Mouse (Mus musculus) heart, postnatal 10 days (tissue): Measurements from ENCODE around the gene Spsb1. TPM values are rescaled to one million over a fixed set of nuclear protein-coding genes. Genes with fewer than 3 reads are reported as not detected.

Source experiments
- DNase-seq, 2 experiments: peaks; one replicate each; pipeline ENCODE4 v3.0.0; 2021
- intact Hi-C: fragments of 180-260 bp; cut with DNase I; formaldehyde crosslinking; loops from one replicate; pipeline ENCODE4 v1.15.1; 2025
- total RNA-seq, 2 experiments: library from RNA; stranded (reverse); gene quantifications; 2 replicates each; pipeline ENCODE4 v1.2.3; 2021

Gene Spsb1
- total RNA-seq, 2 experiments from 2014 or later, result 34.3 to 56.2 TPM

- DNase-seq, result no peak
- intact Hi-C loops, result no loop called here
These were observed 32.0 kb upstream of the Spsb1 start for GRCm38 (mm10) chr4:149986671-149987417.

- no peak for DNase-seq
- intact Hi-C loops, result no loop called here
These were observed 29.2 kb upstream of the Spsb1 start for GRCm38 (mm10) chr4:149983921-149984645.

GRCm38 (mm10) chr4:149982154-149982553 lies 27.3 kb upstream of the Spsb1 start:
- DNase-seq, result no peak
- intact Hi-C loops, result no loop called here

- intact Hi-C loops, result loop anchor here (1.0 to 5.0 kb wide), 2 partner anchors 174 to 228 kb away; no protein-coding TSS in a partner anchor
These were observed 25.0 kb upstream of the Spsb1 start for GRCm38 (mm10) chr4:149979819-149980308.

GRCm38 (mm10) chr4:149978820-149979219 lies 24.0 kb upstream of the Spsb1 start:
- DNase-seq, result no peak
- intact Hi-C loops, result loop anchor here (5.0 kb wide), 1 partner anchor 227 kb away; no protein-coding TSS in a partner anchor

More at GRCm38 (mm10) chr4:149979819-149980308, 25.0 kb upstream of the Spsb1 start:
- peak; percentile 86 to 92 for DNase-seq

- peak in 1 of 2 experiments; percentile 63 for DNase-seq
- intact Hi-C loops, result loop anchor here (5.0 kb wide), 1 partner anchor 226 kb away; no protein-coding TSS in a partner anchor
These were observed 23.1 kb upstream of the Spsb1 start for GRCm38 (mm10) chr4:149977801-149978544.

GRCm38 (mm10) chr4:149977181-149977580 lies 22.3 kb upstream of the Spsb1 start:
- no peak for DNase-seq
- intact Hi-C loops, result loop anchor here (5.0 kb wide), 1 partner anchor 225 kb away; no protein-coding TSS in a partner anchor

GRCm38 (mm10) chr4:149975730-149976254 lies 20.9 kb upstream of the Spsb1 start:
- intact Hi-C loops, result loop anchor here (5.0 kb wide), 1 partner anchor 223 kb away; no protein-coding TSS in a partner anchor
- DNase-seq, result no peak

- intact Hi-C loops, result loop anchor here (5.0 kb wide), 1 partner anchor 223 kb away; no protein-coding TSS in a partner anchor
- no peak for DNase-seq
These were observed 20.4 kb upstream of the Spsb1 start for GRCm38 (mm10) chr4:149975291-149975690.

- no peak for DNase-seq
- intact Hi-C loops, result no loop called here
These were observed 16.6 kb upstream of the Spsb1 start for GRCm38 (mm10) chr4:149971393-149971792.

- intact Hi-C loops, result no loop called here
- no peak for DNase-seq
These were observed 13.7 kb upstream of the Spsb1 start for GRCm38 (mm10) chr4:149968526-149968925.

GRCm38 (mm10) chr4:149966963-149967362 lies 12.1 kb upstream of the Spsb1 start:
- intact Hi-C loops, result no loop called here

GRCm38 (mm10) chr4:149966252-149966651 lies 11.4 kb upstream of the Spsb1 start:
- intact Hi-C loops, result no loop called here
- DNase-seq, result peak; percentile 79 to 85

More at GRCm38 (mm10) chr4:149966963-149967362, 12.1 kb upstream of the Spsb1 start:
- no peak for DNase-seq

- intact Hi-C loops, result no loop called here
These were observed 10.8 kb upstream of the Spsb1 start for GRCm38 (mm10) chr4:149965672-149966071.

GRCm38 (mm10) chr4:149965242-149965641 lies 10.4 kb upstream of the Spsb1 start:
- no peak for DNase-seq
- intact Hi-C loops, result no loop called here

More at GRCm38 (mm10) chr4:149965672-149966071, 10.8 kb upstream of the Spsb1 start:
- DNase-seq, result no peak

- intact Hi-C loops, result no loop called here
- no peak for DNase-seq
These were observed 9.9 kb upstream of the Spsb1 start for GRCm38 (mm10) chr4:149964770-149965169.

- intact Hi-C loops, result no loop called here
These were observed 9.4 kb upstream of the Spsb1 start for GRCm38 (mm10) chr4:149964285-149964684.

GRCm38 (mm10) chr4:149960391-149960790 lies 5.5 kb upstream of the Spsb1 start:
- intact Hi-C loops, result no loop called here
- no peak for DNase-seq

More at GRCm38 (mm10) chr4:149964285-149964684, 9.4 kb upstream of the Spsb1 start:
- no peak for DNase-seq

- DNase-seq, result no peak
- intact Hi-C loops, result loop anchor here (2.0 kb wide), 1 partner anchor 207 kb away; no protein-coding TSS in a partner anchor
These were observed 5.0 kb upstream of the Spsb1 start for GRCm38 (mm10) chr4:149959816-149960215.

- intact Hi-C loops, result loop anchor here (1.0 to 2.0 kb wide), 3 partner anchors 120 to 206 kb away; no protein-coding TSS in a partner anchor
- DNase-seq, result peak; percentile 85 to 90
These were observed 3.7 kb upstream of the Spsb1 start for GRCm38 (mm10) chr4:149958566-149958965.
